Mouse (Mus musculus): ENCODE measurements around the gene Eps8.

DNA sequence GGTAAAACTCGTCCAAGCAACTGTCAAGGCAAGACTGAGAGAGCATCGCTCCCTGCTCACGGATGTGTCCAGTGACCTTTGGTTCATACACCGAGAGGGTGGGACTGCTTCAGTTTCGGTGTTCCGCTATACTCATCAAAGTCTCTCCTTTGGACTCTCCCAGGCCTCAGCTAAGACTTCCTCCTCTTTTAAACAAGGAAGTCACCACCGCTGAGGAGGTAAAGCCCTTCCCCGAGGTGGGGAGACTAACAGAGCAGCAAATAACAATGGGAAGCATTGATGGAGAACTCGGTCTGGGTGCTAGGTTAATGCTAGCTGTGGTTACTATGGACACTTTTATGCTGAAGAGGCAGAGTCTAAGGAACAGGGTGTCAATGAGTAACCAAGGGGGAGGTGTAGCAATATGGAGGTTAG, 84.0 kb downstream of the Eps8 start:
- no peak for TF ChIP-seq EP300 (IDR thresholded peaks at IDR 0.05; ENCODE audit: low read depth)
- TF ChIP-seq CTCF (IDR thresholded peaks at IDR 0.05; ENCODE audit: low read depth) = no peak

All from liver, postnatal 0 days (tissue).